Mouse (Mus musculus): ENCODE measurements at regions not wholly inside any gene's neighbourhood (a gene's known extent, or its start where the extent isn't known, plus 50 kb on each side); places are given as distances from the start of the nearest gene placed in this dataset.
A peak's percentile ranks its signal among the peaks of the same experiment; 100 is the strongest.

DNA sequence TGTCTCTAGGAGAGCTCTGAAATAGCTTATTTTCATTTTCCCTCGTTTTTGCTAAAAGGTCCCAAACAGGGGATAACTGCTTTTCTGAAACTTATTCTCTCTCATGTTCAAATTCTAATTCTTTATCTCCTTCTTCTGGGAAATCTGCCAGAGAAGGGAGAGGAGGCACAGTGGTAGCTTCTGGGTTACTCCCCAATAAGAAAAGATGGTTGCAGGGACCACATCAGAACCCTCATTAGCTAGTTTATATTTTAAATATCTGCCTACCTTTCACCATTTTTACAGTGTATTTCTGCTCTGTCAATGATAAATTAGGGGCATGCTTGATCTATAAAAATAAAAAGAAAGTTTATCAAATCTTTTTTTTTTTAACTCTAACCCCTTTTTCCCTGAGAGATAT is 2033.3 kb downstream of the Cntnap5b start:
- no peak for TF ChIP-seq POLR2AphosphoS5 (IDR thresholded peaks at IDR 0.05; ENCODE audit: borderline replicate concordance, low read depth, low read length)
- TF ChIP-seq TCF12 (IDR thresholded peaks at IDR 0.05; ENCODE audit: low read depth, low read length), result peak; percentile 51; the same call in 1 of the 2 replicates
- no peak for TF ChIP-seq NELFE (IDR thresholded peaks at IDR 0.05; ENCODE audit: low read depth, low read length)
- no peak for TF ChIP-seq MAFK (IDR thresholded peaks at IDR 0.05; ENCODE audit: borderline replicate concordance, low read depth, low read length)
- TF ChIP-seq CHD1 (IDR thresholded peaks at IDR 0.05; ENCODE audit: low read depth, low read length), result no peak
- TF ChIP-seq TAL1 (IDR thresholded peaks at IDR 0.05; ENCODE audit: low read length), result no peak
- TF ChIP-seq GATA1 (IDR thresholded peaks at IDR 0.05; ENCODE audit: low read depth, low read length), result 0 out of 2 replicates have a peak, but pooled peaks have one; percentile 15
- TF ChIP-seq RCOR1 (IDR thresholded peaks at IDR 0.05; ENCODE audit: low read depth, low read length), result 0 out of 2 replicates have a peak, but pooled peaks have one; percentile 39
- TF ChIP-seq EP300 (IDR thresholded peaks at IDR 0.05; ENCODE audit: low read depth in 1 of 2, low read length in 2 of 2), result peak; percentile 40 to 55; a peak in 2 of 4 replicates
- TF ChIP-seq SIN3A (IDR thresholded peaks at IDR 0.05; ENCODE audit: low read length), result no peak
- TF ChIP-seq SMC3 (IDR thresholded peaks at IDR 0.05; ENCODE audit: low read depth, low read length), result no peak
- TF ChIP-seq CTCF (IDR thresholded peaks at IDR 0.05 in 2 of 3, conservative IDR thresholded peaks at IDR 0.05 in 1 of 3; ENCODE audit: control insufficient read depth in 1 of 3, insufficient read depth in 1 of 3, low read depth in 2 of 3, low read length in 3 of 3, poor library complexity in 1 of 3, severe bottlenecking in 1 of 3), result no peak
- no peak for TF ChIP-seq ZC3H11A (IDR thresholded peaks at IDR 0.05; ENCODE audit: low read depth, low read length)
- no peak for TF ChIP-seq MAZ (IDR thresholded peaks at IDR 0.05; ENCODE audit: low read depth, low read length)
- Histone ChIP-seq H3K4me3 (ENCODE audit: control insufficient read depth in 1 of 2, insufficient read depth in 1 of 2, low read depth in 2 of 2, low read length in 2 of 2) (no peak overlapping the region), H3K79me2 (ENCODE audit: control insufficient read depth, insufficient read depth, low read length, poor library complexity) (no peaks in the 10 kb centered on the region), H3K36me3 (ENCODE audit: control insufficient read depth in 1 of 2, insufficient read depth in 2 of 2, low read length in 2 of 2) (no peaks in the 10 kb centered on the region), H3K9me3 (replicated peaks; ENCODE audit: insufficient read depth, low read length) (no peaks in the 10 kb centered on the region), H3K9ac (ENCODE audit: control insufficient read depth, low read depth, low read length, poor library complexity, severe bottlenecking) (no peak overlapping the region), H3K27me3 (ENCODE audit: control insufficient read depth in 1 of 2, insufficient read depth in 2 of 2, low read length in 2 of 2) (no peaks in the 10 kb centered on the region), H3K27ac (ENCODE audit: control insufficient read depth, low read depth, low read length) (peak overlapping the region; percentile 60), H3K4me1 (ENCODE audit: control insufficient read depth in 1 of 2, insufficient read depth in 2 of 2, low read length in 2 of 2) (peaks cover 2 to 3% of the 10 kb centered on the region in 2 experiments; a peak in 1 of 4 replicates)
- no peak for DNase-seq (ENCODE audit: low read depth, low spot score)

Data from MEL (cell line).